Mouse (Mus musculus) NIH3T3 (cell line): ENCODE measurements around the gene Tnnc1.

Experiments
- DNase-seq: peaks from one replicate; pipeline ENCODE4 v3.0.0-alpha.2; 2012; ENCODE audit warnings: low read depth

Gene Tnnc1

DNA sequence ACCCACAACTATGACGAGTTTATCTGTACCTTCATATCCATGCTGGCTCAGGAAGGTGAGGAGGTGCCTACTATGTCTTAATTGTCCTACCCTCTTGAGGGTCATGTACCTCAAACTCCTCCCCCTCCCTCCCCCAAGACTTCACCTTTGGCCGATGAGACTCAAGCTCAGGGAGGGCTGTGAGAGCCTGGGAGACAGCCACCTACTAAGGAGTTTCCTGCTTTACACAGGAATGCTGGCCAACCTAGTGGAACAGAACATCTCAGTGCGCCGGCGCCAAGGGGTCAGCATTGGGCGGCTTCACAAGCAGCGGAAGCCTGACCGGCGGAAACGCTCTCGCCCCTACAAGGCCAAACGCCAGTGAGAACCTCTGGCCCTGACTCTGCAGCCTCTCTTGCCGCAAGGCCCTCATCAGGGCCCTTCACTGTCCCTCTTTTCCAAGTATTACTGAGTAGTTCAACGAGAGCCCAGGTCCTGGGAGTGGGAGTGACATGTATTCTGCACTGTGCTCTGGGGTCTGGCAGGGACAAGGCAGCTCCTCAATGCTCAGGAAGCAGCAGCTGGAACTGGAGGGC, 50.5 kb downstream of the Tnnc1 start:
- no peak for DNase-seq

DNA sequence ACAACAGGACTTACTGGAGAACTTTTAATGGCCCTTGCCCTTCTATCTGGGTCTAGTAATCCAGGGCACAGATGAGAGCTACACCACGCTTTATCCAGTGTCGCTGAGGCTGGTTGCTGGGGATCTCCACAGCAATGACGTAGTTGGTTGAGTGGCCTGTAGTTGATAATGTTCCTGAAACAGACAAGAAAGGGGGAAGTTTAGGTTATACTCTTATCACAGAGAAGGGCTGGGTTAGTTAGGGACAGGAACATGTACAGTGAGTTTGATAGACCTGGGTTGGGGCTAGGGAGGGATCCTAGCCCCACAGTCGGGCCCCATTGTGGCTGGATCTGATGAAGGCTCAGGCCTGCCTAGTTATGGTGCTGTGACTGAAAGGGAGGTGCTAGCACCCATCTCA, 52.3 kb downstream of the Tnnc1 start:
- no peak for DNase-seq

DNA sequence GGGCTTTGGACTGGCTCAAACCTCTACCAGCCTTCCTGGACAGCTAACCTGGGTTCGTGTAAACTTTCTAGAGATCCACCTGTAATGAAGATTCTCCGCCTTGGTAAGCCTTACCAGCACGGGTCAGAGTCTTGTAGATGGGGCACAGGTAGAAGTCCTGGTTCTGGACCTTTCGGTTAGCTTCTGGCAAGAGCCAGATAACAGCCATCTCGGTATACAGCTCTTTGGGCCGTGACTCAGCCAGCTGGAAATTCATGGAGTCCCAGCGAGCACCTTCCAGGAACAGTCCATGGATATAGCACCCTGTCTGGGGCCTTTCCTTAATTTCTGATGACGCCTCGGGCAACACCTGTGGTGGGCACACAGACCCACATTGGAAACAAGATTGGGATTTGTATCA, 52.8 kb downstream of the Tnnc1 start:
- no peak for DNase-seq
